Mouse (Mus musculus) limb, embryonic 14.5 days (tissue): ENCODE results near the gene Prelid3b. TPM values are rescaled to one million over a fixed set of nuclear protein-coding genes. Genes with fewer than 3 reads are reported as not detected.

Experiments used
- ATAC-seq: fragments of 200-750 bp; cut with Nextera tagmentation; 2 replicates; pipeline ENCODE4 v1.8.0; 2017; ENCODE audit warnings: low read depth, moderate number of reproducible peaks, moderate TSS enrichment; ENCODE audit not compliant: low FRiP score
- DNase-seq: peaks from one replicate; pipeline ENCODE4 v3.0.0-alpha.2; 2015; ENCODE audit warnings: low spot score
- H3K27ac ChIP-seq: fragments of 300-500 bp; sonication (generic); replicated peaks from 2 replicates; pipeline ENCODE4 v1.5.1; 2014; ENCODE audit warnings: low read depth, mild to moderate bottlenecking, low read length, moderate library complexity, mixed read lengths
- H3K27me3 ChIP-seq: fragments of 300-500 bp; sonication (generic); 2 replicates; pipeline ENCODE4 v1.6.1; 2014; ENCODE audit warnings: low read length, mixed read lengths; ENCODE audit not compliant: control insufficient read depth, insufficient read depth
- H3K36me3 ChIP-seq: fragments of 300-500 bp; sonication (generic); 2 replicates; pipeline ENCODE4 v1.6.1; 2014; ENCODE audit warnings: mild to moderate bottlenecking, low read length, moderate library complexity, mixed read lengths; ENCODE audit not compliant: control insufficient read depth, insufficient read depth
- H3K4me1 ChIP-seq: fragments of 300-500 bp; sonication (generic); 2 replicates; pipeline ENCODE4 v1.6.1; 2014; ENCODE audit warnings: antibody characterized with exemption, low read length, mixed read lengths; ENCODE audit not compliant: control insufficient read depth, insufficient read depth
- H3K4me2 ChIP-seq: fragments of 300-500 bp; sonication (generic); replicated peaks from 2 replicates; pipeline ENCODE4 v1.6.1; 2014; ENCODE audit warnings: low read depth, mild to moderate bottlenecking, low read length, moderate library complexity; ENCODE audit not compliant: severe bottlenecking
- H3K4me3 ChIP-seq: fragments of 300-500 bp; sonication (generic); replicated peaks from 2 replicates; pipeline ENCODE4 v1.5.1; 2014; ENCODE audit warnings: low read length
- H3K9ac ChIP-seq: fragments of 300-500 bp; sonication (generic); 2 replicates; pipeline ENCODE4 v1.6.1; 2014; ENCODE audit warnings: mild to moderate bottlenecking, low read depth, low read length, moderate library complexity; ENCODE audit not compliant: severe bottlenecking
- H3K9me3 ChIP-seq: fragments of 300-500 bp; sonication (generic); 2 replicates; pipeline ENCODE4 v1.6.1; 2016; ENCODE audit warnings: low read length; ENCODE audit not compliant: control insufficient read depth
- POLR2A ChIP-seq: fragments of 200-500 bp; IDR thresholded peaks from 2 replicates; pipeline ENCODE4 v1.8.0; 2012; ENCODE audit warnings: inconsistent platforms, mild to moderate bottlenecking, moderate library complexity, borderline replicate concordance; ENCODE audit not compliant: insufficient read depth, insufficient read length; ENCODE audit errors: extremely low read depth
- WGBS: fragments of 180-500 bp; shearing (Covaris S2); extraction: QIAGEN DNeasy Blood & Tissue Kit; methylation state at CpG from one replicate; pipeline ENCODE4 v1.1.7; 2014; 5-methylcytosine and 5-hydroxymethylcytosine counted together
- polyA plus RNA-seq, 2 experiments: library from polyadenylated mRNA; depleted of rRNA in 1 of 2; stranded (reverse) in 1 of 2; unstranded in 1 of 2; fragments of >200 nt; fragmentation: Nextera tagmentation in 1 of 2; extraction: Ambion mirVana in 1 of 2; gene quantifications; 2 replicates each; pipeline versions ENCODE4 v1.2.1 to v1.2.3; 2012 to 2014

Prelid3b gene
- polyA plus RNA-seq, 2 experiments = 89.5 to 112 TPM

- no peaks in the 10 kb centered on the region for H3K9me3 ChIP-seq
- DNase-seq = no peak
- no peak overlapping the region for H3K27ac ChIP-seq
- no peaks in the 10 kb centered on the region for H3K27me3 ChIP-seq
- no peak overlapping the region for H3K9ac ChIP-seq
- H3K4me2 ChIP-seq = peak overlapping the region; percentile 10; the same call in 1 of the 2 replicates
- H3K36me3 ChIP-seq = peaks cover 32% of the 10 kb centered on the region
- no peak for TF ChIP-seq POLR2A
- H3K4me3 ChIP-seq = no peak overlapping the region
- 94% methylated on average over 7 of the region's 7 CpGs for WGBS
- H3K4me1 ChIP-seq = peaks cover 15% of the 10 kb centered on the region
- ATAC-seq = no peak
Measured at GRCm38 (mm10) chr2:174436916-174437696, 35.8 kb downstream of the Prelid3b start.

DNA sequence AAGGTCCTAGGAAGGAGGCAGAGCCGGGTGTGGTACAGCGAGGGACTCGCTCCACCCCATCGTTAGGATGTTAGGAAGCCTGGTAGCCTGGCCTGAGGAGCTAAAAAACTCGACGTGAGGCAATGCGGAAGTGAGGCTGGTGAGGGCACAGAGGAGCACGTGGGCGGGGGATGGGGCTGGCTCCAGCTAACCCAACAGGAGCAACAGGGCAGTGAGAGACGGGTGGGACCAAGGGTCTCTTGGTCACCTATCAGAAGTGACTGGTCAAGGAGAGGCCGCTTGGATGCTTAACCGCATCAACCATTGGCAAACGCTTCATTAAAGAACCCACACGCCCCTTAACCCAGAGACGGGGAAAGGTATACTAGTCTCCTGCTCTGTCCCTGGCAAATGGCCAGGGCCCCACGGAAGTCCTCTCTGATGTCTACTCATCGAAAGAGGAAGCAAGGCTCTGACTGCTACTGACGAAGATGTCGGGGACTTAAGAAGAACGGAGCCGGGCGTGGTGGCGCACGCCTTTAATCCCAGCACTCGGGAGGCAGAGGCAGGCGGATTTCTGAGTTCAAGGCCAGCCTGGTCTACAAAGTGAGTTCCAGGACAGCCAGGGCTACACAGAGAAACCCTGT is 36.7 kb downstream of the Prelid3b start:
- Histone ChIP-seq H3K4me1 (peaks cover 15% of the 10 kb centered on the region), H3K27ac (no peak overlapping the region), H3K36me3 (peaks cover 32% of the 10 kb centered on the region), H3K9me3 (no peaks in the 10 kb centered on the region), H3K4me2 (no peak overlapping the region), H3K9ac (no peak overlapping the region), H3K27me3 (no peaks in the 10 kb centered on the region), H3K4me3 (no peak overlapping the region)
- ATAC-seq = no peak
- DNase-seq = no peak
- no peak for TF ChIP-seq POLR2A
- 87% methylated on average over 26 of the region's 26 CpGs for WGBS

DNA sequence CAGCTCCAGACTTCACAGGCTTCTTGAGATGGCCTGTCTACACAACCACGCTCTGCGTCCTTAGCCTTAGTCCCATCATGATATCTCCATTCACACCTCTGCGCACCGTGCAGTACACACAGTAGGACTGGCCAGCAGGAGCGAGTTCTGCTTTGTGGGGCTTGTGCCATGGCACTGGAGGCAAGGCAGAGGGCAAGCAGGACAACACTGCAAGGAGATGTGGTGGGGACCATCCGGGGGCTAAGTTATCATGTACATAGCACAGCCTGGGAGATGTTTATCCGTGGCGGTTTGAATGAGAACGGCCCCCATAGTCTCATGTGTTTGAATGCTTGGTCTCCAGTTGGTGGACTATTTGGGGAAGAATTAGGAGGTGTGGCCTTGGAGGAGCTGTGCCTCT is 37.9 kb downstream of the Prelid3b start:
- WGBS = 95% methylated on average over 9 of the region's 9 CpGs
- no peaks in the 10 kb centered on the region for H3K9me3 ChIP-seq
- peaks cover 37% of the 10 kb centered on the region for H3K36me3 ChIP-seq
- peaks cover 15% of the 10 kb centered on the region for H3K4me1 ChIP-seq
- no peak for TF ChIP-seq POLR2A
- no peaks in the 10 kb centered on the region for H3K27me3 ChIP-seq
- H3K4me2 ChIP-seq = no peak overlapping the region
- DNase-seq (no peak), ATAC-seq (no peak)
- H3K9ac ChIP-seq = no peak overlapping the region
- no peak overlapping the region for H3K27ac ChIP-seq
- no peak overlapping the region for H3K4me3 ChIP-seq

DNA sequence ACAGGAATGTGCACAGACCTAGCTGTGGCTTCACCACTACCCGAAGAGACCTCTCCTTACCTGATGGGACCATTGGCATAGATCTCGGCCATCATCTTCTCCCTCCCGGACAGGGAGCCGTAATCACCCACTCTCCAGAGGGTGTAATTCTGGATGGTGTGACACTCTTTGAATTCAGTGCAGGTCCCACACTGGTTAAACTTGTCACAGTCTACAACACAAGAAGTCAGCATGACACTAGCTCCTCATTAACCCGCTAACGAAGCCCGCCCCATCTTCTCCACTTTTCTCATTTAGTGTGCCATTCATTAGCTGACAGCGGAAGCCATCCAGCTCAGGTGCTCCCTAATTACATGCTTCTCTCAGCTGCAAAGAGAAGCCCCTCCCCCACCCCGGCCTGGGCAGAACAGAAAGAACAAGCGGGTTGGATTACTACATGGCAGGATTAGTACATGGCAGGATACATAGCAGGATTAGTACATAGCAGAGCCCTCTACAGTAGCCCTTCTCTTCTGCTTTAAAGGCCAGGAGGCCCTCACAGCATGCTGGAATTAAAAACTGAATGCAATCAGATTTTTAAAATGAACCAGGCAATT is 43.8 kb downstream of the Prelid3b start:
- H3K4me2 ChIP-seq = no peak overlapping the region
- TF ChIP-seq POLR2A = no peak
- peaks cover 78% of the 10 kb centered on the region for H3K36me3 ChIP-seq
- no peak overlapping the region for H3K9ac ChIP-seq
- 73% methylated on average over 10 of the region's 10 CpGs for WGBS
- DNase-seq = no peak
- H3K4me3 ChIP-seq = no peak overlapping the region
- H3K27me3 ChIP-seq = no peaks in the 10 kb centered on the region
- no peak overlapping the region for H3K27ac ChIP-seq
- no peak for ATAC-seq
- no peaks in the 10 kb centered on the region for H3K4me1 ChIP-seq
- H3K9me3 ChIP-seq = no peaks in the 10 kb centered on the region

DNA sequence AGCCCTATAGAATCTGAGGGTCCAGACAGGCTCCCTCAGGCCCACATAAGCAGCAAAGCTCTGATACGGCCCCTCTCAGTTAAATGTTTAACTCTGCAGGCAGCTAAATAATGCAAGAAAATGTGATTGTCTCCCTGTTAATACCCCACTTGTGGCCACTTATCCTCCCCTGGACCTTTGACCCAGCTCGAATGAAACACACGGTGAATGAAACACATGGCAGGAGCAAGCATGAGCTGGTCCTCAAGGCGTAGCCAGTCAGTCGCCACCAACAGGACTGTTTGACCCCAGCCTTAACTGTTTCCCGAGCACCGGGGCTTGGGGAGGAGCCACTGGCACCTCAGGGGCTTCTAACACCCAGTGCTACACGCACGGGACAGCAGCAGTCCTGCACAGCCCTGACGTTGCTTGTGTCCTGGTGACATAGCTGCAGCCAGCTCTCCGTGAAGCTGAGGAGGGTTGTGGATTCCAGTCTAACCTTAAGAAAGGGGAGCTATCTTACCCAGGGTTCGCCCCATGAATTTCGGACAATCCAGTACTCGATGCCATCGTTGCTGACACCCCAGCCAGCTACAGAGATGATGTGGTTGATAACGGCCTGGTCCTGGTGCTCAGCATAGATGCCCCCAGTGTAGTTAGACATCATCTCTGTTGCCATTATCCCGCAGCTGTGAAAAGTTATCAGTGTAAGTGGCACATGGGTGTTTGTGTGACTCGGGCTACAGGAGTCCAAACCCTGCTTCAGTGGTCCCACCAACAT is 44.6 kb downstream of the Prelid3b start:
- WGBS = 85% methylated on average over 18 of the region's 18 CpGs
- Histone ChIP-seq H3K4me1 (no peaks in the 10 kb centered on the region), H3K36me3 (peaks cover 81% of the 10 kb centered on the region)

More for the DNA sequence above, 44.6 kb downstream of the Prelid3b start:
- no peak overlapping the region for H3K4me3 ChIP-seq
- H3K4me2 ChIP-seq = no peak overlapping the region
- H3K9ac ChIP-seq = no peak overlapping the region
- no peak overlapping the region for H3K27ac ChIP-seq
- no peaks in the 10 kb centered on the region for H3K9me3 ChIP-seq
- H3K27me3 ChIP-seq = no peaks in the 10 kb centered on the region
- ATAC-seq = no peak
- DNase-seq = no peak
- no peak for TF ChIP-seq POLR2A
